Mouse (Mus musculus) kidney, adult 8-10 months (tissue): ENCODE measurements around the gene Rpl31.
A peak's percentile ranks its signal among the peaks of the same experiment; 100 is the strongest.

Source experiments
- DNase-seq, 2 experiments: peaks; one replicate each; pipeline ENCODE4 v3.0.0; 2022

The Rpl31 gene

DNA sequence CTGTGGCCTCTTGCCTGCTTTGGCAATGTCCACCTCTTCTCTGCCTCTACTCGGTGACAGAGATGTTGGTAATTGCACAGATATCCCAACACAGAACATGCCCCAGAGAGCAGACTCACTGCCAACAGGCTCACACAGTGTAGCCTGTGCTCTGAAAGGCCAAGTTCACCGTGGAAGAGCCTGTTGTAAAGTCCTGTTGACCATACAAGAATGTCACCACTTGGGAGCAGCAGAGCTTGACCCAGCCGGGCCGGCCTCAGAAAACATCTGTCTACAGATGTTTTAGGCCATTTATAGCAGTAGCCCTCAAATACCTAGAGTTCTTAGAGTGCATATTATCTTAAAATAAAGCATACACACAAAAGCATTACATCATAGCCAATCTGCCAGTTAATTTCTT is 39.5 kb downstream of the Rpl31 start:
- DNase-seq, result no peak

DNA sequence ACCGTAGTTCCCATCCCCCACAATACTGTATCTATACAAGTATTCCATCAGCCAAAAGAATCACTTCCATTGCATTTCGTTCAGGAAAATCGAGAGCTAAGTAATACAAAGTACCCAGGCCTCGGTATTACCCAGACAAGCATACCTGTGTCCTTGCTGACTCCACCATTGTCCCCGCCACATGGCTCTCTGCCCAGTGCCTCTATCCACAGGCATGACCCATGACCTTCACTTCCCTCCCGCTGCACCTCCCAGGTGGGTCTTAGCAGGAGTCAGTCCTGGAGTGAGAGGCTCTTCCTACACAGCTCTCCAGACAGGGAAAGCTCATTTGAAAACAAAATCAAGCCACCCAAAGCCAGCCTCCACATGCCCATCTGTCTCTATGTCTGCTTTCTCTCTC is 40.5 kb downstream of the Rpl31 start:
- DNase-seq, result peak; percentile 11 to 13

DNA sequence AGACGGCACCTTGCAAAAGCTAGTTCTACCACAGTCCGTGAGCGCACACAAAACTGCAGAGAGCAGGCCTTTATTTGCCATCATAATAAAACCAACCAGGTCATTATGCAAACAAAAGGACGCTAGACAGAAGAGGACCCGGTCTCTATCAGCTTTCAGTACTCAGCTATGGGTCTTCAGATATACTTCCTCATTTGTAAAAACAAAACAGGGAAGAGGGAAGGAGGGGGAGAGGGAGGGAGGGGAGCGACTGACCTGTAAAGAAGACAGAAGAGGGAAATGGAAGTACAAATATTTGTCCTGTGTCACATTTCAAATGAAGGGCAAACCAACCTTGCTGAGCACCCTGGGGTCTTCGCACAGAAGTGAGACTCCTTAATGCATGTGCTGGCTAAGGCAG is 41.0 kb downstream of the Rpl31 start:
- DNase-seq, result no peak

DNA sequence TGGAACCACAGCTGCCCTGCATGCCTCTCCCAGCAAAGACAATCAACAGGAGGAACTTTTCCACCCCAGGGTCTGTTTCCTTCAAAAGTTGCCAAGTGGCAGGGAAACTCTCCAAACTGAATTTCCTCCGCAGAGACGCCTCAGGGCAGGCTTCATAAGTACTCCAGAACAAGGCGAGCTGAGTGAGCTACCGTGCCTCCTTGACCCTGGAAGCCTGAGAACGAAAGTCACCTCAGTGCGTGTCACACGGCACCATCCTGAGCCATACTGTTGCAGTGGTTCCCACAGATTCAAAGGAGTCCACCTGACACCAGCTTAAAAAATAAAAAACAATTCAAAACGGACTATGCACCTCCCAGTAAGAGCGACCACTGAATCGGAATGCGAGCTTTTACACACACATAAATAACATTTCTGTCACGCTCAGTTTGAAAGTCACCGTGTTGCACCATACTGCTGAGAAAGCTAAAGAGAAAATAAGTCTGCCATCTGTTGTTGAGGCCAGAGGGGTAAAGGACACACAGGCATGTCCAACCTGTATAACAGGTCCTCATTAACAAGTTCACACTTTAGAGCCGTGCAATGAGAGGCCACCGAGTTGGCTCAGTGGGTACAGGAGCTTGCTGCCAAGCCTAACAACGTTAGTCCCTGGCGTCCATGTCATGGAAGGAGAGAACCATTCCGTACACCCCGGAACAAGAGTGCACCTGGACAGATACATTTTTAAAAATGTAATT is 42.6 kb downstream of the Rpl31 start:
- peak; percentile 18 to 23 for DNase-seq

DNA sequence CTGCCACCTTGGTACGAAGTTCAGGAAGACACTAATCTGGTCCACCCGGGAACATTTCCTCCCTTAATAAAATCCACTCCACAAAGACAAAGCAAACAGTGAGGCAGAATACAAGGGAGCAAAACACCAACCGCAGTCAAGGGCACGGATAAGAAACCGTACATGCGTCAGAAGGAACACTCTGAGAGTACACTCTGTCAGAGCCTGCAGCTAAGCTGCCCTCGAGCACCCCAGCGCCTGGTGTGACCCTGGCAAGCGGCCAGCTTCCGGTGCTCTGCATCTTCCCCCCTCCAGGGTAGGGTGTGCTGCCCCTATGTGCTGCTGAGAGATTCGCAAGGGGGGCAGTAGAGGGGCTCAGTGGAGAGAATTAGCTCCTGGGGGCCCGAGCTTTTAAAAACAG is 50.2 kb downstream of the Rpl31 start:
- peak; percentile 17 to 20 for DNase-seq

DNA sequence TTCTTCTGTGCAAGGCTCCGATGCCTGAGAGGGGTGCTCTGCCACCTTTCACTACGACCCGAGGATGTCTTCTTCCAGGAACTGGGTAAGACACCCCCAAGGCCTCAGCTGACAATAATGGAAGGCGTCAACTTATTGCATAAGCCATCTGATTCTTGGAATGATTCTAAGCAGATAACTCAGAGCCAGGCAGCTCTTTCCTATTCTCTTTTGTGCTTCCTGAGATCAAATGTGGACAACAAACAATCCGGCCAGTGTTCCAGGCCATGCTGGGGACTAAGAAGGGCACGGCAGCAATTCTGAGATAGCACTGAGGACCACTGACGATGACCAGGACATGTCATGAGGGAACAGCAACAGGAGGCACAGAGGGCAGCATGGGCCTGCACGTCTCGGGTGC is 51.2 kb downstream of the Rpl31 start:
- no peak for DNase-seq

DNA sequence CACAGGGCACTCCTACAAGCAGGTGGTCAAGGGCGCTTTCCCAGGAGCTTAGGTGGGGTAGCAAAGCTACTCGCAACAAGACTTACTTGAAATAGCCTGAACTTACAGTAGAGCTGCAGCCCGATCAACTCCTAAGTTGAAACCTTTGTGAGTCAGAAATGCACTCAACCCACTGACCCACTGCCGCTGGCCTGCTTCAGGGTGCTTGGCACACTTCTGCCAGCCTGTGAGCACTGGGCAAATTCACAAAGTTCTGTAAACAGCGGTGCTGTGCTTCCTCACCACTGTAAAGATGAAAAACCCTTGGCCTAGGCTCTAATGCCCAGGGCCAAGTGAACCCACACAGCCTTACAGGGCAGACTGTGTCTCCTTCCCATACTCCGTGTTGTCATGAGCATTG is 53.3 kb downstream of the Rpl31 start:
- no peak for DNase-seq
